Mouse (Mus musculus): ENCODE results near the gene Azi2. TPM values are rescaled to one million over a fixed set of nuclear protein-coding genes. Genes with fewer than 3 reads are reported as not detected.

Azi2 gene
- polyA plus RNA-seq, 1 experiment from 2014 or later, result 50.3 TPM

- no peak for ATAC-seq
- WGBS (ENCODE audit: insufficient replicate concordance), result 23% methylated on average over 5 of the region's 5 CpGs
- Histone ChIP-seq H3K27ac (peak overlapping the region; percentile 97; the same call in 1 of the 2 replicates), H3K4me1 (peaks cover 26% of the 10 kb centered on the region), H3K27me3 (replicated peaks) (no peaks in the 10 kb centered on the region), H3K4me3 (peak overlapping the region; percentile 88), H3K4me2 (peak overlapping the region; percentile 82), H3K9me3 (replicated peaks) (no peaks in the 10 kb centered on the region), H3K36me3 (no peaks in the 10 kb centered on the region; the same call in 1 of the 2 replicates), H3K9ac (peak overlapping the region; percentile 91)
Measured at GRCm38 (mm10) chr9:118041646-118042045, 1.3 kb downstream of the Azi2 start.

- peak overlapping the region; percentile 82; the same call in 1 of the 2 replicates for H3K4me2 ChIP-seq
- 73% methylated on average over 4 of the region's 4 CpGs for WGBS (ENCODE audit: insufficient replicate concordance)
- H3K4me1 ChIP-seq, result peaks cover 26% of the 10 kb centered on the region
- H3K36me3 ChIP-seq, result peaks cover 6% of the 10 kb centered on the region; the same call in 1 of the 2 replicates
- H3K4me3 ChIP-seq, result no peak overlapping the region
- H3K27me3 ChIP-seq (replicated peaks), result no peaks in the 10 kb centered on the region
- H3K9ac ChIP-seq, result no peak overlapping the region
- H3K27ac ChIP-seq, result no peak overlapping the region
- no peak for ATAC-seq
- no peaks in the 10 kb centered on the region for H3K9me3 ChIP-seq (replicated peaks)
Measured at GRCm38 (mm10) chr9:118042738-118043137, 2.4 kb downstream of the Azi2 start.

- H3K36me3 ChIP-seq, result peaks cover 11% of the 10 kb centered on the region
Measured at GRCm38 (mm10) chr9:118043581-118043980, 3.3 kb downstream of the Azi2 start.

GRCm38 (mm10) chr9:118045011-118045533 lies 4.8 kb downstream of the Azi2 start:
- 74% methylated on average over 1 of the region's 1 CpGs for WGBS (ENCODE audit: insufficient replicate concordance)
- Histone ChIP-seq H3K9me3 (replicated peaks) (no peaks in the 10 kb centered on the region), H3K4me3 (no peak overlapping the region), H3K4me2 (no peak overlapping the region), H3K4me1 (peaks cover 20% of the 10 kb centered on the region), H3K27me3 (replicated peaks) (no peaks in the 10 kb centered on the region), H3K36me3 (peaks cover 19% of the 10 kb centered on the region), H3K9ac (no peak overlapping the region), H3K27ac (no peak overlapping the region)
- ATAC-seq, result no peak

More at GRCm38 (mm10) chr9:118043581-118043980, 3.3 kb downstream of the Azi2 start:
- Histone ChIP-seq H3K9ac (no peak overlapping the region), H3K27ac (no peak overlapping the region), H3K4me2 (no peak overlapping the region), H3K4me3 (no peak overlapping the region), H3K27me3 (replicated peaks) (no peaks in the 10 kb centered on the region), H3K4me1 (peaks cover 26% of the 10 kb centered on the region), H3K9me3 (replicated peaks) (no peaks in the 10 kb centered on the region)
- ATAC-seq, result no peak
- 87% methylated on average over 3 of the region's 3 CpGs for WGBS (ENCODE audit: insufficient replicate concordance)

GRCm38 (mm10) chr9:118053286-118053685 lies 13.0 kb downstream of the Azi2 start:
- Histone ChIP-seq H3K4me1 (no peaks in the 10 kb centered on the region), H3K4me2 (no peak overlapping the region), H3K9ac (no peak overlapping the region), H3K27me3 (replicated peaks) (no peaks in the 10 kb centered on the region), H3K27ac (no peak overlapping the region), H3K9me3 (replicated peaks) (no peaks in the 10 kb centered on the region), H3K36me3 (peaks cover 64% of the 10 kb centered on the region), H3K4me3 (no peak overlapping the region)
- ATAC-seq, result no peak
- WGBS (ENCODE audit: insufficient replicate concordance), result 35% methylated on average over 1 of the region's 1 CpGs

- peaks cover 64% of the 10 kb centered on the region for H3K36me3 ChIP-seq
- H3K4me3 ChIP-seq, result no peak overlapping the region
- 77% methylated on average over 3 of the region's 3 CpGs for WGBS (ENCODE audit: insufficient replicate concordance)
- H3K4me2 ChIP-seq, result no peak overlapping the region
- H3K4me1 ChIP-seq, result no peaks in the 10 kb centered on the region
- H3K9ac ChIP-seq, result no peak overlapping the region
- no peaks in the 10 kb centered on the region for H3K27me3 ChIP-seq (replicated peaks)
- H3K27ac ChIP-seq, result no peak overlapping the region
- H3K9me3 ChIP-seq (replicated peaks), result no peaks in the 10 kb centered on the region
- no peak for ATAC-seq
Measured at GRCm38 (mm10) chr9:118059101-118059500, 18.8 kb downstream of the Azi2 start.

GRCm38 (mm10) chr9:118070442-118070841 lies 30.1 kb downstream of the Azi2 start:
- H3K4me3 ChIP-seq, result no peak overlapping the region
- 86% methylated on average over 6 of the region's 6 CpGs for WGBS (ENCODE audit: insufficient replicate concordance)
- ATAC-seq, result no peak

GRCm38 (mm10) chr9:118071337-118071736 lies 31.0 kb downstream of the Azi2 start:
- no peak overlapping the region for H3K4me3 ChIP-seq
- H3K4me2 ChIP-seq, result no peak overlapping the region
- peak overlapping the region; percentile 26; the same call in 1 of the 2 replicates for H3K27ac ChIP-seq
- no peak for ATAC-seq
- H3K9me3 ChIP-seq (replicated peaks), result no peaks in the 10 kb centered on the region
- no peaks in the 10 kb centered on the region for H3K27me3 ChIP-seq (replicated peaks)
- peaks cover 26% of the 10 kb centered on the region for H3K4me1 ChIP-seq
- peaks cover 48% of the 10 kb centered on the region for H3K36me3 ChIP-seq
- H3K9ac ChIP-seq, result no peak overlapping the region
- WGBS (ENCODE audit: insufficient replicate concordance), result 60% methylated on average over 3 of the region's 3 CpGs

More at GRCm38 (mm10) chr9:118070442-118070841, 30.1 kb downstream of the Azi2 start:
- Histone ChIP-seq H3K9me3 (replicated peaks) (no peaks in the 10 kb centered on the region), H3K36me3 (peaks cover 53% of the 10 kb centered on the region), H3K27me3 (replicated peaks) (no peaks in the 10 kb centered on the region), H3K9ac (no peak overlapping the region), H3K4me2 (no peak overlapping the region), H3K27ac (no peak overlapping the region), H3K4me1 (peaks cover 26% of the 10 kb centered on the region)

GRCm38 (mm10) chr9:118072101-118072500 lies 31.8 kb downstream of the Azi2 start:
- ATAC-seq, result peak; percentile 94
- peak overlapping the region; percentile 53 for H3K4me2 ChIP-seq
- peaks cover 41% of the 10 kb centered on the region for H3K36me3 ChIP-seq
- no peaks in the 10 kb centered on the region for H3K27me3 ChIP-seq (replicated peaks)
- H3K9ac ChIP-seq, result no peak overlapping the region
- peak overlapping the region; percentile 26; the same call in 1 of the 2 replicates for H3K27ac ChIP-seq
- peaks cover 26% of the 10 kb centered on the region for H3K4me1 ChIP-seq
- no peak overlapping the region for H3K4me3 ChIP-seq
- 12% methylated on average over 5 of the region's 5 CpGs for WGBS (ENCODE audit: insufficient replicate concordance)
- no peaks in the 10 kb centered on the region for H3K9me3 ChIP-seq (replicated peaks)

- H3K9ac ChIP-seq, result no peak overlapping the region
- no peaks in the 10 kb centered on the region for H3K27me3 ChIP-seq (replicated peaks)
- H3K36me3 ChIP-seq, result peaks cover 28% of the 10 kb centered on the region
- WGBS (ENCODE audit: insufficient replicate concordance), result 88% methylated on average over 3 of the region's 3 CpGs
- H3K9me3 ChIP-seq (replicated peaks), result no peaks in the 10 kb centered on the region
- ATAC-seq, result no peak
- no peak overlapping the region for H3K27ac ChIP-seq
- no peak overlapping the region for H3K4me3 ChIP-seq
- H3K4me2 ChIP-seq, result no peak overlapping the region
- peaks cover 26% of the 10 kb centered on the region for H3K4me1 ChIP-seq
Measured at GRCm38 (mm10) chr9:118073358-118073757, 33.1 kb downstream of the Azi2 start.

GRCm38 (mm10) chr9:118082575-118083431 lies 42.5 kb downstream of the Azi2 start:
- Histone ChIP-seq H3K9ac (peak overlapping the region; percentile 61), H3K36me3 (no peaks in the 10 kb centered on the region), H3K9me3 (replicated peaks) (no peaks in the 10 kb centered on the region), H3K4me3 (peak overlapping the region; percentile 46), H3K4me2 (peak overlapping the region; percentile 67), H3K27ac (0 out of 2 replicates have a peak overlapping the region, but pooled peaks have one; percentile 15), H3K27me3 (replicated peaks) (no peaks in the 10 kb centered on the region), H3K4me1 (peaks cover 16% of the 10 kb centered on the region)
- ATAC-seq, result peak; percentile 66
- WGBS (ENCODE audit: insufficient replicate concordance), result 18% methylated on average over 22 of the region's 22 CpGs

- Histone ChIP-seq H3K9ac (no peak overlapping the region), H3K36me3 (no peaks in the 10 kb centered on the region), H3K4me1 (peaks cover 16% of the 10 kb centered on the region), H3K27me3 (replicated peaks) (no peaks in the 10 kb centered on the region), H3K4me3 (no peak overlapping the region), H3K27ac (no peak overlapping the region), H3K4me2 (no peak overlapping the region), H3K9me3 (replicated peaks) (no peaks in the 10 kb centered on the region)
- 75% methylated on average over 4 of the region's 4 CpGs for WGBS (ENCODE audit: insufficient replicate concordance)
- ATAC-seq, result no peak
Measured at GRCm38 (mm10) chr9:118083834-118084233, 43.5 kb downstream of the Azi2 start.

Measured in liver, embryonic 12.5 days (tissue).